In genomic region chr19:44837426-44838205, GRCm38 (mm10) we compare ENCODE assay signal across 8 mouse cellular contexts.
DNase-seq lines count a peak whose midpoint lies in the region; ATAC-seq lines count a peak whose summit lies in the region.

No protein-coding gene starts in this region.

- H3K9me3 ChIP-seq in forebrain, embryonic 15.5 days, result no peaks in the 10 kb centered on the region
- no peaks in the 10 kb centered on the region for H3K9me3 ChIP-seq in midbrain, embryonic 15.5 days

- no peak for ATAC-seq in forebrain, embryonic 15.5 days (replicated peaks)
- no peak for ATAC-seq in midbrain, embryonic 15.5 days (replicated peaks)
- no peak for ATAC-seq in megakaryocyte progenitor cell, adult 5-6 weeks (replicated peaks; ENCODE audit: poor library complexity)
- no peak for ATAC-seq in frontal cortex, adult (ENCODE audit: low TSS enrichment)

- peaks cover 26% of the 10 kb centered on the region for H3K4me1 ChIP-seq in forebrain, embryonic 15.5 days
- peaks cover 24% of the 10 kb centered on the region for H3K4me1 ChIP-seq in midbrain, embryonic 15.5 days

- 1% methylated on average over 37 of the region's 37 CpGs for WGBS in forebrain, embryonic 15.5 days
- 2% methylated on average over 37 of the region's 37 CpGs for WGBS in midbrain, embryonic 15.5 days

- H3K27ac ChIP-seq in forebrain, embryonic 15.5 days (replicated peaks), result no peak overlapping the region
- H3K27ac ChIP-seq in midbrain, embryonic 15.5 days, result no peak overlapping the region

- DNase-seq in lung, postnatal 14 days, result peak; percentile 19
- no peak for DNase-seq in lung, postnatal 10 days
- peak; percentile 51 for DNase-seq in kidney, adult 11 months
- DNase-seq in gastrocnemius, postnatal 36 days, result no peak

- H3K4me2 ChIP-seq in forebrain, embryonic 15.5 days (replicated peaks), result peak overlapping the region; percentile 80; the same call in 1 of the 2 replicates
- H3K4me2 ChIP-seq in midbrain, embryonic 15.5 days, result peak overlapping the region; percentile 69

- H3K36me3 ChIP-seq in forebrain, embryonic 15.5 days, result no peaks in the 10 kb centered on the region
- no peaks in the 10 kb centered on the region for H3K36me3 ChIP-seq in midbrain, embryonic 15.5 days (replicated peaks)

- peak overlapping the region; percentile 0; the same call in 1 of the 2 replicates for H3K4me3 ChIP-seq in forebrain, embryonic 15.5 days
- H3K4me3 ChIP-seq in midbrain, embryonic 15.5 days, result 0 out of 2 replicates have a peak overlapping the region, but pooled peaks have one; percentile 1

- intact Hi-C loops in gastrocnemius, postnatal 36 days (cut with DNase I), result no loop called here

- H3K9ac ChIP-seq in forebrain, embryonic 15.5 days (replicated peaks), result no peak overlapping the region
- no peak overlapping the region for H3K9ac ChIP-seq in midbrain, embryonic 15.5 days

- peaks cover 71% of the 10 kb centered on the region for H3K27me3 ChIP-seq in forebrain, embryonic 15.5 days
- H3K27me3 ChIP-seq in midbrain, embryonic 15.5 days (replicated peaks), result peaks cover 70% of the 10 kb centered on the region

Comparison
In these comparisons a context has a peak if more than half of its experiments do, and no peak if none do; other contexts are left out.
1. DNase-seq: peak in lung, postnatal 14 days (single experiment) and kidney, adult 11 months (single experiment); none in lung, postnatal 10 days (single experiment) and gastrocnemius, postnatal 36 days (0 of 2).